Mouse (Mus musculus): Measurements from ENCODE around the gene Cth.
"Not testable (repeated sequence)": the region's sequence is repeated elsewhere in the genome, so short reads cannot be mapped to it uniquely, and the experiment has no call there.

Cth gene

DNA sequence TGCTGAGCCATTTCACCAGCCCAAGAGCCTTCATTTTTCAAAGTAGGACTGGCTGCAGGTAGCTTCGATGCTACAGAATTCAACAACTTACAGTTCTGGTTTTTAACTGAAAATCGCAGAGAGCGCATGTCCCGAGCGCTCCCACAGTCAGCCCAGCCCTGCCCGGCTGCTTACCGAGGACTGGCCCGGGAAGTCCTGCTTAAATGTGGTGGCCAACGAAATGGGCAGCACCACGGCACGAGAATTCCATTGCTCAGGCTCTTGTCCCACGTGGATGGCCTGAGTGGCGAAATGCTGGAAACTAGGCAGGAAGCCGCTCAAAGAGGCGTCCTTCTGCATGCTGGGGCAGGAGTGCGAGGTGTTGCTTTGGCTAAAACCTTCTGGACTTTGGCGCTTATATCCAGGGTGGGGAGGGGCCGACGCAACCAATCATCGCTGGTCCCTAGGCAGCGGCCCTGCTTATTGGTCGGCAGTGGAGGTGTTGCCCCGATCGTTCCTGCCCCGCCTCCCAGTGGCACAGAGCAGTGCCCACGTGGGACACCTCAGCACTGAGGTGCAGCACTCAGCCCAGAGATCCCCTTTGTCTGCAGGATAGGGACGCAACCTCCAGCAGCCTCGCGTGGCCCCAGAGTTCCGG, at the start of gene Cth:
TSS of gene Cth (minus strand) at position 386 of the 637 bp plus-strand sequence.
- DNase-seq: peak; percentile 92

DNA sequence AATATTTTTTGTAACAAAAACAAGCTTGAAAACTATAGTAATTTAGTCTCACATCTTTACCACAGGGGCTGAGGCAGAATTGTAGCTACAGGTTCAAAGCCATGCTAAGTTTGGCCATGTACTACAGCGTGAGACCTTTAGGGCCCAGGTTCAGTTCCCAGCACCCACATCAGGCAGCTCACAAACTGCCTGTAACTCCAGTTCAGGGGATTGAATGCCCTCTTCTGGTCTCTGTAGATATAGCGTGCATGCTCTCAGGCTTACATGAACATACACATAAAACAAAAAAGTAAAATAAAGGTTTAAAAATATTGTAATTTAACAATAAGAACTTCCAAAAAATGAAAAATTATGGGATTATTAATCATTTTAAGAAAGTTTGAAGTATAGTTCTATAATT, 48.4 kb upstream of the Cth start:
- DNase-seq: no peak

DNA sequence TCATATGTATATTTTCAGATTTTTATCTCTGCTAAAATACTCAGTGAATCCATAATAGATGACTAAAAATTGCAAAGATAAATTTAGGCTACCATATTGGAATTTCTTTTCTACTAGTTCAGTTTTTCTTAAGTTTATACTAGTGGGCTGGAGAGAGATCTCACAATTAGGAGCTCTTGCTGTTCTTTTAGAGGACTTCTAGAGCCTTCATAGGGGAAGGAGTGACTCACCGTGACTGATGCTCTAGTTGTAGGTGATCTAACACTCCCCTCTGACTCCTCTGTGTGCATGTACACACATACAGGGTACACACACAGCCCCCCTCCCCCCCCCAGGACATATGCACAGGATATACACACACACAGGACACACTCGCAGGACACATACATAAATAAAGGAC, 46.3 kb upstream of the Cth start:
- no peak for DNase-seq

DNA sequence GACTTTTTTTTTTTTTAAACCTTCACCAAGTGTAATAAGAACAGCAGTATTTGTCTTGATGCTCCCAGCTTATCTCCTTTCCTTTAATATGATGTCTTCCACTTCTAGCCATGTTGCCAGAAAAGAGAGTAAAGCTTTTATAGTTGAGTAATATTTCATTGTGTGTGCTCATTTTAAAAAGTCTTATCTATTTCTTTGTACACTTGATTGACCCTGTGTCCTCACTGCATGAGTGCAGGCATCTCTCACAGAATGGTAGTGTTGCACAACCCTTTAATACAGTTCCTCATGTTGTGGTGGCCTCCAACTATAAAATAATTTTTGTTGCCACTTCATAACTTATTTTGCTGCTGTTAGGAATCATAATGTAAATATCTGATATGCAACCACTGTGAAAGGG, 32.4 kb upstream of the Cth start:
- no peak for DNase-seq

DNA sequence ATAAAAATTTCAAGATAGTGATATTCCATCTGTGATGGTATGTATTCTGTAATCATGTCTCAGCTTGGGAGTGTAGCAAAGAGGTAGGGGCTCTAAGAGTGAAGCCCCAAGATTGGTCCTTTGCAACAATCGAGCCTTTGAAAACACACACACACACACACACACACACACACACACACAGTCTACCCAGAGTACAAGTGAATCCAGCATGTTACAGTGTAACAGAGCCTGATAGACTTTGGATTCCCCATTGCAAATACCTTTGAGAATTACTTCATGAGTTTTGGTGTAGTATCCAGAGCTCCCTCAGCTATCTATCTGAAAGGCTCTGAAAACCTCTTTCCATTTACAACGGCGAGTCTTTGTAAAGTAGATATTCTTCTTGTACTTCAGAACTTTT, 31.3 kb upstream of the Cth start:
- DNase-seq: no peak

DNA sequence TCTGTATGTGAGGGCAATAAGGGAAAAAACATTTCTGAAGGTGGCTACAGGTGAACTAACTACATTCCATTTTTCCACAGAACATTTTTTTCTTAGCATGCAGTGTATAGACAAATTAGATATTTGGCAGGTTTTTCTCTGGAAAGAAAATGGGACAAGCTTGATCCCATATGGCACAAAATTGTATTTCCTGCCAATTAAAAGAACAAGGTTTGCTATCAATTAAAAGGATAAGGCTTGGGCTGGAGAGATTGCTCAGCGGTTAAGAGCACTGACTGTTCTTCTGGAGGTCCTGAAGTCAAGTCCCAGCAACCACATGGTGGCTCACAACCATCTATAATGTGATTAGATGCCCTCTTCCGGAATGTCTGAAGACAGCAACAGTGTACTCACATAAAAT, 30.6 kb upstream of the Cth start:
- no peak for DNase-seq

DNA sequence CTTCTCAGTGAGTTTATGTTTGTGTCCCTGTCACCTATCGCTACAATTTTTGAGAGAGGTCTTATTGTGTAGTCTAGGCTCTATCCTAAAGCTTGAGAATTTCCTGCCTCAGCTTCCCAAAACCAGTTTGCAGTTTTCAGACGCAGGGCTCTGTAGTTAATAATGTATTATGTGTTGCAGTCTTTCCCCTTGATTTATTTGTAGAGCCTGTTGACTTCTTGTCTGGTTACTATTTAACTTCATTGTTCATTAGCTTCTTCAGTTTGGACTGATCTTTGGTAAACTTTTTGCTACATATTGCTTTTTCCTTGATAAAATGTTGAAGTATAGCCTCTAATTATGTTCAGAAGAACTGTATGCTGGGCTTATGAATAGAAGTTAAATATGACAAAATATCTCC, 27.8 kb upstream of the Cth start:
- DNase-seq: no peak

DNA sequence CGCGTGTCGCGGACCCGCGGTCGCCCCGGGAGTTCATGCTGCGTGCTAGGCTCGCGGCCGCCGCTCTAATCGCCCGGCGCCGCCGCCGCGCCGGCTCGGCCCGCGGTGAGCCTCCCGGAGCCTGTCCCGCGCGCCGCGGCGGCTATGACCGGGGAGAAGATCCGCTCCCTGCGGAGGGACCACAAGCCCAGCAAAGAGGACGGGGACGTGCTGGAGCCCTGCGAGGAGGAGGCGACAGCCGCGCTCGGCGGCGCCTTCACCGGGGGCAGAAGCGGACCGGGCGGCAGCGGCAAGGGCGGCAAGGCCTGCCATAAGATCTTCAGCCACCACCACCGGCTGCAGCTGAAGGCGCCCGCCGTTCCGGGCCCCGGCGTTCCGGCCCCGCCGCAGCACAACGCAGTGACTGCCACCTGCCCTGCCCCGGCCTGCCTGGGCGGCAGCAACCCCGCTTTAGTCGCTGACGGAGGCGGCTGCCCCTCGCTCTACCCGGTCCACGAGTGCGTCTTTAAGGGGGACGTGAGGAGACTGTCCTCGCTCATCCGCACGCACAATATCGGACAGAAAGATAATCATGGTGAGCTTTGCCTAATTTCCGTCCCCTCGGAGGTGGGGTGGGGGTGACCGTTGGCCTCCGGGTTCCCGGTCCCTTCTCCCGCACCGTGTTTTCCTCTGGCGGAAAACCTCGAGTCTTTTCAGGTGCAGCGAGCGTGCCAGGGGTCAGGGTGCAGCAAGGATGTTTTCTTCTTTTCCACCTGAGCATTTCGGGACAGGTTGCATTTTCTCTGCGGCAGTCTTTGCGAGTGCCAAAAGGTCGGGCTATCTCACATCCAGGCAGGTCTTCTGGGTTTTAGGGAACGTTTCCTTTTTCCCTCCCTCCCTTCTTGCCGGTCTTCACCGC, 22.8 kb upstream of the Cth start:
- DNase-seq: peak; percentile 24

DNA sequence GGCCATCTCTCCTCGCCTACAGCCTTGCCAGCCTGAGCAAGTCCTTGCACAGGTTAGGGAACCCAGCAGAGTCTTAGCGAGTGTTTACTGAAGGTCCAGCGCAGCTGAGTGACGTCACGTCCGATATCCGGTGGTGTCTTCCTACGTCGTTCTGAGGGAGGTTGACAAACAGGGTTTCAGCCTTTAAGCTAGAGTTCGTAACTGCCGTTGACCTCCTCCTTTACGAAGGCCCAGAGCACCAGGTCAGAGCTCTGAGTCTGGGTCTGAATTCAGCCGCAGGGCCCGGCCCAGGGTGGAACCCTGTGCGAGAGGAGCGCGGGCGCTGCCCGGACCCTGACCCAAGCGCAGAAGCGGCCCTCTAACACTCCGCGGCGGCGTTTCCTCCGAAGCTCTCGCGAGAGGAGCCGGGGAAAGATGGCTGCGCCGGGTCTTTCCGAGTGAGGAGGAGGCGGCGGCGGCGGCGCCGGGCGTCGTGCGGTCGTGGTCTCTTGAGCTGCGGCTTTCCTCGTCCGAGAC, 22.0 kb upstream of the Cth start, which contains the start of gene Ankrd13c:
TSS of gene Ankrd13c (plus strand) at position 397 of the 516 bp plus-strand sequence.
- peak; percentile 92 for DNase-seq

DNA sequence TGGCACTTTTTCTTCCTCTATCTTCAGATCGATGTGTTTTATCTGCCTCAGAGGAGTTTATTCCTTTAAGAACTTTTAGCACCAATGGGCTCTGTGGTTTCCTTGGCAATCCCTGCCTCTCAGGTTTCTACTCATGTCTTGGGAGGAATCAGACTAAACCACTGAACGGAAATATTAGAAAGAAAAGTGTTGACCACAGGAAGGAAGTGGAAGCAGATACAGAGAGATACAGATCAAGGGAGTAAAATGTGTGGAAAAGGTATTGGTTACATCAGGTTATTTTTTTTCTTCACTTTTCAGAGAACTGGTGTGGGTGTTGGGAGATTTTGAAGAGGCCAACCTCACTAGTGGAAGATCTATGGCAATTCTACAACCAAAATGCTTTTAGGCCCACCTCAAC, 13.7 kb upstream of the Cth start:
- no peak for DNase-seq

DNA sequence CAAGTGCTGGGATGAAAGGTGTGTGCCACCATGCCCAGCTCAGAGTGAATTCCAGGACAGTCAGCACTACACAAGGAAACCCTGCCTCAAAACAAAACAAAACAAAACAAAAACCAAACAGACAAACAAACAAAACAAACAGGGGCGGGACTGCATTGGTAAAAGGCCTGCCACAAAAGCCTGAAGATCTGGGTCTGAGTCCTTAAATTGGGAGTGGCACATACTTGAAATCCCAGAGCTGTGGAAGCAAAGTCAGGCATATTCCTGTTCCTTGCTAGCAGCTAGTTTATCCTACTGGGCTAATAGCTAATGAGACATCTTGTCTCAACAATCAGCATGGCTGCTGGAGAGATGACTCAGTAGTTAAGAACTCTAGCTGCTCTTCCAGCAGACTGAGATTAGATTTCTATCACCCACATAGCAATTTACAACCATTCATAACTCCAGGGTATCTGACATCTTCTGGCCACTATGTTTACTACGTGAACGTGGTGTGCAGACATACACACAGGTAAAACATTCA, 9.5 kb upstream of the Cth start:
- DNase-seq: no peak

DNA sequence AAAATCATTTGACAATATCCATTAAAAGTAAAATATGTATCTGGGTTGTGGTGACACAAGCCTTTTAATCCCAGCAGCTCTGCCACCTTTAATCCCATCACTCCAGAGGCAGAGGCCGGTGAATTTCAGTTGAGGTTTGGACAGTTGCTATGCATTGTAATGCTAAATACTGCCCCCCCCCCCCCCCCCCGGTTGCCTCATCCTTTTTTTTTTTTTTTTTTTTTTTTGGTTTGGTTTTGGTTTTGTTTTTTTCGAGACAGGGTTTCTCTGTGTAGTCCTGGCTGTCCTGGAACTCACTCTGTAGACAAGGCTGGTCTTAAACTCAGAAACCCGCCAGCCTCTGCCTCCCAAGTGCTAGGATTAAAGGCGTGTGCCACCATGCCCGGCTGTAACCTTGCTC, 8.3 kb upstream of the Cth start:
- not testable (repeated sequence) for DNase-seq

DNA sequence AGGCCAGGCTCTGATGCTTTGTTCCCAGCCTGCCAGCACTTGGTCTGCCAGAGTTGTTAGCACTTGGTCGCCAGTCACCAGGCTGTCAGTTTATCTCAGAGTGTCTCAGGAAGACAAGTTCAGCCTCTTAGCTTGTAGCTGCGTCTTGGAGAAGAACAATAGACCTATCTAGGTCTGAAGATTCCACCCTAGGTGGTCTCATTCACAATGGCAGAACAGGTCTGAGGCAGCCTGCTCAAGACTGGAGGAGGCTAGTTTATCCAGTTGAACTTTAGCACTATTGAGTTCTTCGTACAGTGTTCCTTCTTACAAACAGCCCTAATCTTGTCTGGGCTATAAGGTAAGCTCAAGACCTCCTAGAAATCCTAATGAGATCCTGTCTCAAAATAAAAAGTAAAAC, 7.2 kb upstream of the Cth start:
- no peak for DNase-seq

DNA sequence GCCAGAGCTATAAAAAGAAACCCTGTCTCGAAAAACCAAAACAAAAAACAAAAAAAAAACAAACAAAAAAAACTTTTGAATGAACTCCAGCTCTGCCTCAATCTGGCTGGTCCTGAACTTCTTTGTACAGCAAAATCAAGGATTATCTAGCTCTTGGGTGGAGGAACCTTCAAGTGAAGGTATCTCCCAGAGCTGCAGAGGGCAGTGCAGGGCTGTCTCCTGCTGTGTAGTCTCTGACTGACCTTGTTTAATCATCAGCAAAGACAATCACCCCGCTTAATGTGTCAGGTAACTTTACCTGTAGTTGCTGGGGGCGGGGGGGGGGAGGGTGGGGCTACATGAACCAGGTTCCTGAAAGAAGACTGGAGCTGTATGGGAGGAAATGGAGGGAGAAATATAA, 6.7 kb upstream of the Cth start:
- DNase-seq: no peak

DNA sequence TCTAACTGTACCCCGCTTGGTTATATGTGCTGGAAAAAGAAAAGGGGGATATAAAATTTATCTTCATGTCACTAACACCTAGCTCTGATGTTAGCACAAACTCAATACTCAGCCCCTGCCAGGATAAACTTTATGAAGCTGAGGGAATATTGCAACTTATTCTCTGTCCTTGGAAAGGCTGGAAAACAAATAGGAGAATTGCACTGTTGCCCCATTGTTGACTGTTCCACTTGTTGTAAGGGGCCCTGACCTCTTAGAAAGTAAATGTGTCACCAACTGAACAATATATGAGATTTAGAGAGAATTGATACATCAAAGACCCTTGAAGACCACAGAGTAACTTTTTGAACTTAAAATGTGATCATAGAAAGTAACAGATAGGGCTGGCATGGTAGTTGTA, 4.5 kb upstream of the Cth start:
- DNase-seq: no peak

DNA sequence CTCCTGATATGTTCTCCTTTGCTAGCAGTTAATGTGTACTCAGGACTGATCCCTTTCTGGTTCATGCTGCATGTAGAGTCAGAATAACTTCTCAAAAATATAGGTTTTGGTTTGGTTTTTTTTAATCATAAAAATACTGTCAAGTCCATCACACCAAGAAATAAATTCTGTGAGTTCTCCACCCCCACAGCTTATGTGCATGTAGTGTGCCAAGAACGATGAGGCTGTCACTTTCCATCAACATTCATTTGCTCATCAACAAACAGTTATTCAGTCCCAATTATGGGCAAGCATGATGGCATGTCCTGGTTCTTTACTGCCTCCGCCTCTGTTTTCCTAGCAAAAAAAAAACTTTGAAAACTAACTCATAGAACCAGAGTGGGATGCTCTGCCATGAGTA, 3.9 kb upstream of the Cth start:
- DNase-seq: peak; percentile 28

DNA sequence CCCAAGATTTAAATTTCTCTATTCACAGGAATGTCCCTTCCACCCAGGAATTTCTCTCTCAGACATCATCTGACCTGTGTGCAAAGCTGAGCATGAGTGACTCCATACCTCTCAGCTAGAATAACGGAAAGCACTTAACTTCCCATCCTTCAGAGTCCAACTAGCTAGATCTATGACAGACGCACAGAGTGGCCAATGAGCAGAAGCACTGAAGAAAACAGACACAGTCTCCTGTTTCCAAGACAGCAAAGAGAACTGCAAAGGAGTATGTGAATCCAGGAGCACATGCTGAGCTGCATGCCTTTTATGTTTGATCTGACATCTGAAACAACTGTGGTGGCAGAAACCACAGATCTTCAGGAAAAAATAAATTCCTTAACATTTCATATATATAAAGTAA, 1.9 kb upstream of the Cth start:
- peak; percentile 4 for DNase-seq

DNA sequence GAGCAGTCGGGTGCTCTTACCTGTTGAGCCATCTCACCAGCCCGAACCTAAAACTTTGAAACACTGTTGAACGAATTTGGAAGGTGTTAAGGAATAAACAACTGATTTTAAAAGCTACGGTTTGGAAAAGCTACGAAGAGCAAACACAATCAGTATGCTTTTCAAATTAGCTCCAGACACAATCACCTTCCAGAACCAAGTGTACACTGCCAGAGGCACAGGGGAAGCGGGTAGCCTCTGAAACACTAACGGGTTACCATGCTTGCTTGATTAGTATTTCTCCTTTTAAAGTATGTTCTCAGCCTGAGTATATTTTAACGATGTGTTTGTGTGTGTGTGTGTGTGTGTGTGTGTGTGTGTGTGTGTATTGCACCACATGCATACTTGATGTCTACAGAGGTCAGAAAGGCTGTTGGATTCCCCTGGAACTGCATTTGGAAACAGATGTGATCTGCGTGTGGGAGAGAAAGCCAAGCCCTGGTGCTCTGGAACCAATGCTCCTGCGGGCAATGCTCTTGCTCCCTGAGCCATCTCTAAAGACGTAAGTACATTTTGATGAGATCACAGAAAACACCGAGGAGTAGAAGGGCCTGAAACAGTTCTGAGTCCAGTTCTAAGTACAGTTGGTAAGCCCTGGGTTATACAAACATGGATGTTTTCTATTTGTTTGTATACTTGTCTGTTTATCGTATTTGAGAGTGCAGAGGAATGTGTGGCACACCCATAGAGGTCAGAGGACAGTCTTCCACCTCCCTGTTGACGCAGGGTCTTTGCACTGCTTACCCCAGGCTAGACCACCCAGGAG, 1.0 kb upstream of the Cth start:
- no peak for DNase-seq

DNA sequence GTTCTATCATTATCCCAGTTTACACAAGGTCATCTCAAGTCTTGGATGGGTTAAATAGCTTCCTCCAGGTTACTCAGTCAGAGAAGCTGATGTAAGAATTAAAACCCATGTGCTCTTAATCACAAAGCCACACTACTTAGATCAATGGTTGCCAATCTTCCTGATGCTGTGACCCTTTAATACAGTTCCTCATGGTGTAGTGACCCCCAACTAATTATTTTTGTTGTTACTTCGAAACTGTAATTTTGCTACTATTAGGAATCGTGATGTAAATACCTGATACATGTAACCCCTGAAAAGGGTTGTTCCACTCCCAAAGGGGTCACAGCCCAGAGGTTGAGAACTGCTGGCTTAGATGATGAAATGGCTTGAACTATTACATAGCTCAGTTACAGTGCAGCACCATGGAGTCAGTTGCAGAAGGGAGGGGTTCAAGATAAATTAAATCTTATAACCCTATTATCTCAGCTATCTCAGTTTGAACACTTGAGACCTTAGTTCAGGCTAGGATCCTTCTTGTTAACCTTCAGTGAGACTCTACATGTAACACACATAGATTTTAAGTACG, 1.5 kb downstream of the Cth start:
- no peak for DNase-seq

DNA sequence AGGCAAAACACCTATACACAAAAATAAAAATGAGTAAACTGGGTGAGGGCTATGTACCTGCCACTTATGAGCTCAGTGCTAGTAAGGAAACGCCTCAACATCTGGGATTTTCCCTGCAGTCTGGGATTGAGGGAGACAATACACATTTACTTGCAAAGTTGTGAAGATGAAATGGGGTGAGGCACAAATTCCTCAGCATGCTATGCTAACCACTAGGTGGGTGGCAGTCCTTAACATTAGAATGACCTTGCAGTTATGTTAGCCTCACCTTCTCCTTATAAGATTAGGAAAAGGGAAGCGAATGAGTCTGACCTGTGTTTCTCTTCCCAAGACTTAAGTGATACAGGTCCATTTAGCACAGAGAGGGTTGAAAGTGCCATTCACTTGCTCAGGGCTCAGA, 3.5 kb downstream of the Cth start:
- DNase-seq: no peak

DNA sequence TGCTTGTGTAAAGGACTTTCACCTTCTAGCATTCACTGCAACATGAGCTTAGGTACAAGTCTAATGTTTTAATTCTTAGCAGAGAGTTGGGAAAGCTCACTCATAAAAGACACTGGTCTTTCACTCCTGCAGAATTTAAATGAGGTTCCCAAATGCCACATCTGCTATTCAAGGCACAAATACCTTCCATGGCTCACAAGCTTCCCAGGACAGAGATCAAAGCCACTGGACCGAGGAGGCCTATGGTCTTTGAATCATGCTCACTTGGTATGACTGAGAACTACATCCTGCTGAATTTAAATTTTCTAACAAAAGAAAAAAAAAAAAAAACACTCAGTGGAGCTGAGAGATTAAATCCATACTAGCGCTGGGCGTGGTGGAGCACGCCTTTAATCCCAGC, 8.5 kb downstream of the Cth start:
- no peak for DNase-seq

DNA sequence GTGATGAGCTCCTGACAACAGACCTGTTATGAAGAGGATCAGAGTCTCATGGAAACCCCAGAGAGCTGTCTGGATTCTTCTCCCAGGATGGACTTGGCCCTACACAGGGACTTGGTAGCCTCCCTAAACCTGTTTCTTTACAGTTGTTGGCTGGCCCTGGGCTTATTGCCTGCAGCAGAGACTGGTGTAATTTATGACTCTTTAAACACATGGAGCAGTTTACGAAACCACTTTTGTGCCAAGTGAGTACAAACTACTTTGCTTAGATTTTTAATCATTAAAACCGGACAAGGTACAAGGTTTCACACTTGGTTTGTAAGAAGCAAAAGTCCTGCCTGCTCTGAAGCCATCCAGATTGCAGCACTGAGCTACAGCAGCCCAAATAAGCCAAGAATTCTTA, 12.7 kb downstream of the Cth start:
- no peak for DNase-seq

DNA sequence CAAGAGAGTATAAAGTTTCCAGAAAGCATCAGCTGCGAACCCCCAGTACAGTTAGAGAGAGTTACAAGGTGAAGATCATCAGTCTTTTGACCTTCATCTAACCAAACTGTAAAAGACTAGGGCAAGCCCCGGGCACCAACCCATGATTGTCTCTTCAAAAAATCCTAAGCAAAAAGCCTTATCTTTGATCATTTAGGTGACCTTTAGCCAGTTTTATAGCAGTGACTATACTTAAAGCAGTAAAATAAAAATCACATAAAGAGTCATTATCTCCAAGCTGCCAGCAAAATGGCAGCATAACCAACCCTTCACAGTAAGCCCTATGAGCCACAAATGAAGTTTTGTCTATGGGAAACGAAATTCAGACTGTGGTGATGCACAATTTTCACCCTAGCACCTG, 14.6 kb downstream of the Cth start:
- no peak for DNase-seq
